Mouse (Mus musculus) midbrain, embryonic 11.5 days (tissue): ENCODE measurements at regions not wholly inside any gene's neighbourhood (a gene's known extent, or its start where the extent isn't known, plus 50 kb on each side); places are given as distances from the start of the nearest gene placed in this dataset.

ENCODE experiments used
- ATAC-seq: fragments of 200-750 bp; cut with Nextera tagmentation; 2 replicates; pipeline ENCODE4 v1.8.0; 2017; ENCODE audit warnings: moderate TSS enrichment, moderate library complexity; ENCODE audit not compliant: low FRiP score
- DNase-seq: peaks from one replicate; pipeline ENCODE4 v3.0.0; 2015; ENCODE audit warnings: low spot score; ENCODE audit errors: missing footprints
- H3K27ac ChIP-seq: fragments of 300-500 bp; sonication (generic); 2 replicates; pipeline ENCODE4 v1.5.1; 2014; ENCODE audit warnings: low read depth, low read length
- H3K27me3 ChIP-seq: fragments of 300-500 bp; sonication (generic); 2 replicates; pipeline ENCODE4 v1.6.1; 2014; ENCODE audit warnings: mild to moderate bottlenecking, low read length, moderate library complexity, mixed read lengths; ENCODE audit not compliant: control insufficient read depth, insufficient read depth
- H3K36me3 ChIP-seq: fragments of 300-500 bp; sonication (generic); 2 replicates; pipeline ENCODE4 v1.6.1; 2014; ENCODE audit warnings: mild to moderate bottlenecking, low read length, moderate library complexity, mixed read lengths; ENCODE audit not compliant: control insufficient read depth, insufficient read depth
- H3K4me1 ChIP-seq: fragments of 300-500 bp; sonication (generic); 2 replicates; pipeline ENCODE4 v1.6.1; 2014; ENCODE audit warnings: low read length; ENCODE audit not compliant: control insufficient read depth, insufficient read depth
- H3K4me2 ChIP-seq: fragments of 300-500 bp; sonication (generic); 2 replicates; pipeline ENCODE4 v1.6.1; 2014; ENCODE audit warnings: mild to moderate bottlenecking, moderate library complexity
- H3K4me3 ChIP-seq: fragments of 300-500 bp; sonication (generic); 2 replicates; pipeline ENCODE4 v1.5.1; 2014; ENCODE audit warnings: low read depth, low read length
- H3K9ac ChIP-seq: fragments of 300-500 bp; sonication (generic); 2 replicates; pipeline ENCODE4 v1.6.1; 2014; ENCODE audit warnings: low read length
- H3K9me3 ChIP-seq: fragments of 300-500 bp; sonication (generic); 2 replicates; pipeline ENCODE4 v1.6.1; 2016; ENCODE audit warnings: low read length; ENCODE audit not compliant: control insufficient read depth
- WGBS: fragments of 180-500 bp; shearing (Covaris S2); extraction: QIAGEN DNeasy Blood & Tissue Kit; methylation state at CpG from one replicate; pipeline ENCODE4 v1.1.7; 2014; 5-methylcytosine and 5-hydroxymethylcytosine counted together

- H3K36me3 ChIP-seq, result no peaks in the 10 kb centered on the region
- H3K27me3 ChIP-seq, result no peaks in the 10 kb centered on the region
These were observed 1164.7 kb downstream of the Fscb start for GRCm38 (mm10) chr12:63309799-63310198.

GRCm38 (mm10) chr12:63279321-63279720 is 1195.2 kb downstream of the Fscb start:
- H3K9me3 ChIP-seq, result no peaks in the 10 kb centered on the region
- no peak overlapping the region for H3K9ac ChIP-seq
- WGBS, result 67% methylated on average over 1 of the region's 1 CpGs
- no peaks in the 10 kb centered on the region for H3K36me3 ChIP-seq
- no peaks in the 10 kb centered on the region for H3K4me1 ChIP-seq
- no peak overlapping the region for H3K4me2 ChIP-seq
- peak; percentile 75 for DNase-seq
- H3K27ac ChIP-seq, result no peak overlapping the region
- H3K4me3 ChIP-seq, result no peak overlapping the region
- no peaks in the 10 kb centered on the region for H3K27me3 ChIP-seq
- ATAC-seq, result no peak

More at GRCm38 (mm10) chr12:63309799-63310198, 1164.7 kb downstream of the Fscb start:
- Histone ChIP-seq H3K9me3 (no peaks in the 10 kb centered on the region), H3K27ac (no peak overlapping the region), H3K4me2 (no peak overlapping the region), H3K4me1 (no peaks in the 10 kb centered on the region), H3K4me3 (no peak overlapping the region), H3K9ac (no peak overlapping the region)
- WGBS, result 69% methylated on average over 1 of the region's 1 CpGs
- DNase-seq, result no peak
- no peak for ATAC-seq
